Mouse (Mus musculus) neutrophil, adult 5-6 weeks (primary cell): ENCODE results near the gene Ccdc89. TPM values are rescaled to one million over a fixed set of nuclear protein-coding genes. Genes with fewer than 3 reads are reported as not detected.

ENCODE experiments used
- ATAC-seq: fragments of 151-379, 151-347 bp; 2 replicates; pipeline ENCODE4 v1.8.0; 2017; ENCODE audit warnings: mild to moderate bottlenecking, moderate TSS enrichment; ENCODE audit not compliant: insufficient number of reproducible peaks, poor library complexity, low FRiP score, severe bottlenecking; ENCODE audit errors: extremely low read depth
- total RNA-seq: library from RNA; stranded (forward); fragments of 200-1000 nt; gene quantifications from 2 replicates; pipeline ENCODE4 v1.2.3, GENCODE M21; 2017

The Ccdc89 gene
- not detected in 2 replicates for total RNA-seq

GRCm38 (mm10) chr7:90426020-90427001 is at the start of gene Ccdc89:
Ccdc89 (plus strand) TSS chr7:90426577.
- peak; percentile 74 for ATAC-seq

- ATAC-seq: no peak
Measured at GRCm38 (mm10) chr7:90384411-90384810, 42.0 kb upstream of the Ccdc89 start.

GRCm38 (mm10) chr7:90386885-90387459 is 39.4 kb upstream of the Ccdc89 start:
- no peak for ATAC-seq

GRCm38 (mm10) chr7:90389765-90390164 is 36.6 kb upstream of the Ccdc89 start:
- ATAC-seq: no peak

- no peak for ATAC-seq
Measured at GRCm38 (mm10) chr7:90395073-90395472, 31.3 kb upstream of the Ccdc89 start.

- ATAC-seq: no peak
Measured at GRCm38 (mm10) chr7:90395928-90396327, 30.4 kb upstream of the Ccdc89 start.

- ATAC-seq: 0 out of 2 replicates have a peak, but pooled peaks have one; percentile 56
Measured at GRCm38 (mm10) chr7:90409934-90410333, 16.4 kb upstream of the Ccdc89 start.

GRCm38 (mm10) chr7:90427006-90427405 is 629 bp downstream of the Ccdc89 start:
- no peak for ATAC-seq

- no peak for ATAC-seq
Measured at GRCm38 (mm10) chr7:90432221-90432620, 5.8 kb downstream of the Ccdc89 start.

- no peak for ATAC-seq
Measured at GRCm38 (mm10) chr7:90440044-90440443, 13.7 kb downstream of the Ccdc89 start.

GRCm38 (mm10) chr7:90442070-90442469 is 15.7 kb downstream of the Ccdc89 start:
- ATAC-seq: no peak

GRCm38 (mm10) chr7:90442518-90443080 is 16.2 kb downstream of the Ccdc89 start, which contains the start of gene Crebzf:
Crebzf (plus strand) TSS chr7:90442729.
- ATAC-seq: peak; percentile 95

- peak; percentile 52 for ATAC-seq
Measured at GRCm38 (mm10) chr7:90443101-90444091, 17.0 kb downstream of the Ccdc89 start.

- ATAC-seq: no peak
Measured at GRCm38 (mm10) chr7:90444206-90444605, 17.8 kb downstream of the Ccdc89 start.

- no peak for ATAC-seq
Measured at GRCm38 (mm10) chr7:90456149-90456844, 29.9 kb downstream of the Ccdc89 start.

GRCm38 (mm10) chr7:90456845-90457468 is 30.6 kb downstream of the Ccdc89 start, which contains the start of gene Tmem126a:
Tmem126a (minus strand) TSS chr7:90457229.
- peak; percentile 93 for ATAC-seq

GRCm38 (mm10) chr7:90457517-90457916 is 31.1 kb downstream of the Ccdc89 start:
- no peak for ATAC-seq
